Mouse (Mus musculus): ENCODE measurements around the gene Mlip.
"Not testable (repeated sequence)": the region's sequence is repeated elsewhere in the genome, so short reads cannot be mapped to it uniquely, and the experiment has no call there.

Gene Mlip

GRCm38 (mm10) chr9:77198250-77198649 lies 154.5 kb downstream of the Mlip start:
- DNase-seq (ENCODE audit: low read depth, low spot score) = peak; percentile 62

- no peak for DNase-seq (ENCODE audit: low read depth, low spot score)
Observed at GRCm38 (mm10) chr9:77179486-77179885, 173.3 kb downstream of the Mlip start.

- peak; percentile 10 for DNase-seq (ENCODE audit: low read depth, low spot score)
Observed at GRCm38 (mm10) chr9:77175870-77176269, 176.9 kb downstream of the Mlip start.

- DNase-seq (ENCODE audit: low read depth, low spot score) = no peak
Observed at GRCm38 (mm10) chr9:77172044-77172443, 180.7 kb downstream of the Mlip start.

- DNase-seq (ENCODE audit: low read depth, low spot score) = peak; percentile 23
Observed at GRCm38 (mm10) chr9:77165877-77166276, 186.9 kb downstream of the Mlip start.

- no peak for DNase-seq (ENCODE audit: low read depth, low spot score)
Observed at GRCm38 (mm10) chr9:77161764-77162163, 191.0 kb downstream of the Mlip start.

- DNase-seq (ENCODE audit: low read depth, low spot score) = no peak
Observed at GRCm38 (mm10) chr9:77160277-77160926, 192.4 kb downstream of the Mlip start.

GRCm38 (mm10) chr9:77148518-77149257 lies 204.1 kb downstream of the Mlip start:
- DNase-seq (ENCODE audit: low read depth, low spot score) = peak; percentile 39

- no peak for DNase-seq (ENCODE audit: low read depth, low spot score)
Observed at GRCm38 (mm10) chr9:77119735-77120134, 233.0 kb downstream of the Mlip start.

GRCm38 (mm10) chr9:77096886-77097285 lies 255.9 kb downstream of the Mlip start:
- DNase-seq (ENCODE audit: low read depth, low spot score) = no peak

- DNase-seq (ENCODE audit: low read depth, low spot score) = not testable (repeated sequence)
Observed at GRCm38 (mm10) chr9:77083221-77083620, 269.5 kb downstream of the Mlip start.

- DNase-seq (ENCODE audit: low read depth, low spot score) = no peak
Observed at GRCm38 (mm10) chr9:77071676-77072075, 281.1 kb downstream of the Mlip start.

- no peak for DNase-seq (ENCODE audit: low read depth, low spot score)
Observed at GRCm38 (mm10) chr9:77056611-77057010, 296.2 kb downstream of the Mlip start.

- no peak for DNase-seq (ENCODE audit: low read depth, low spot score)
Observed at GRCm38 (mm10) chr9:77054426-77055193, 298.2 kb downstream of the Mlip start.

Data from telencephalon, adult 2 months (tissue).